Mouse (Mus musculus) G1E (cell line): ENCODE data around the gene H1f0. TPM values are rescaled to one million over a fixed set of nuclear protein-coding genes. Genes with fewer than 3 reads are reported as not detected.

Experiments
- ATAC-seq: 2 replicates; pipeline ENCODE4 v1.8.0; 2016; ENCODE audit warnings: mild to moderate bottlenecking; ENCODE audit not compliant: insufficient number of reproducible peaks, poor library complexity, low FRiP score, severe bottlenecking; ENCODE audit errors: extremely low read depth
- DNase-seq: peaks from one replicate; pipeline ENCODE4 v3.0.0; 2012; ENCODE audit warnings: low spot score
- H3K27me3 ChIP-seq: 2 replicates; pipeline ENCODE4 v1.6.1; 2012; ENCODE audit warnings: mild to moderate bottlenecking, low read length, inconsistent platforms; ENCODE audit not compliant: insufficient read depth
- H3K36me3 ChIP-seq: replicated peaks from 2 replicates; pipeline ENCODE3; 2012; ENCODE audit warnings: mild to moderate bottlenecking, inconsistent platforms
- H3K4me1 ChIP-seq: 2 replicates; pipeline ENCODE4 v1.6.1; 2012; ENCODE audit warnings: low read depth, low read length, inconsistent platforms, mixed read lengths; ENCODE audit not compliant: insufficient read depth
- H3K4me3 ChIP-seq: 2 replicates; pipeline ENCODE4 v1.5.1; 2012; ENCODE audit warnings: low read depth, mild to moderate bottlenecking, inconsistent platforms, low read length, moderate library complexity, mixed read lengths
- H3K9me3 ChIP-seq: replicated peaks from 2 replicates; pipeline ENCODE4 v1.6.1; 2012; ENCODE audit warnings: inconsistent platforms
- CTCF ChIP-seq: IDR thresholded peaks from 2 replicates; pipeline ENCODE4 v1.5.1; 2012; ENCODE audit warnings: low read depth, low read length, inconsistent platforms, mixed read lengths
- GATA1 ChIP-seq: IDR thresholded peaks from 2 replicates; pipeline ENCODE4 v1.6.1; 2012; ENCODE audit warnings: borderline replicate concordance, low read length, inconsistent platforms, mixed read lengths
- GATA2 ChIP-seq: IDR thresholded peaks from 2 replicates; pipeline ENCODE4 v1.6.1; 2012; ENCODE audit warnings: low read depth, low read length, inconsistent platforms, borderline replicate concordance
- POLR2AphosphoS5 ChIP-seq: IDR thresholded peaks from 2 replicates; pipeline ENCODE4 v1.6.1; 2012; ENCODE audit warnings: low read depth, low read length, inconsistent platforms; ENCODE audit not compliant: insufficient replicate concordance
- TAL1 ChIP-seq: conservative IDR thresholded peaks from 2 replicates; pipeline ENCODE4 v1.6.1; 2012; ENCODE audit warnings: low read depth, low read length, inconsistent platforms, mixed read lengths
- polyA plus RNA-seq: library from polyadenylated mRNA; stranded (reverse); fragments of >175 nt; gene quantifications from 2 replicates; pipeline ENCODE4 v1.2.3, GENCODE M21; 2012
- total RNA-seq, 2 experiments: library from RNA; stranded (forward) in 1 of 2; stranded (reverse) in 1 of 2; fragments of 200-1000 nt in 1 of 2; fragments of >200 nt in 1 of 2; fragmentation: Nextera tagmentation in 1 of 2; gene quantifications; 2 replicates each; pipeline ENCODE4 v1.2.3; 2014 to 2017

The H1f0 gene
- total and polyA plus RNA-seq, 3 experiments = 0.05 to 0.16 TPM; not detected in 1

- no peak for ATAC-seq
- peaks cover 96% of the 10 kb centered on the region for H3K36me3 ChIP-seq
- no peak overlapping the region for H3K4me3 ChIP-seq
Observed at GRCm38 (mm10) chr15:78992925-78993324, 35.3 kb upstream of the H1f0 start.

DNA sequence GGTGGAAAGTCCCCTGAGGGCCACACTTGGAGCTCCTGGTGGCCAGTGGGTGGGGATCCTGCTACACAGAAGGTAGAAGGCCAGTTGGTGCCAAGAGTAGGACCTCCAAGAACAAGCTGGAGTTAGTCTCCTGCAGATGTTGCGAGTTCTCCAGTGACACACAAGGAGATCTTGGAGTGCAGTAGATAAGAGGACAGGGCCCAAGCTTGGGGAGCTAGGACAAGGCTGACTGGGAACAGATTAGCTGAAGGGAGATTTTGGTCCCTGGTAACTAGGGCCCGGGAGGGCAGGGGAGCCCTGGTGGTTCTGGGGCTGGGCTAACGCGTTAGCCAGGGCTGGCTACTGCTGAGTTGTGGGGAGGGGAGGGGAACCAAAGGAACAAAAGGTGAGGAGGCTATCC, 32.3 kb upstream of the H1f0 start:
- TF ChIP-seq TAL1 (no peak), GATA2 (no peak), CTCF (no peak), POLR2AphosphoS5 (no peak), GATA1 (no peak)
- Histone ChIP-seq H3K4me3 (no peak overlapping the region), H3K9me3 (no peaks in the 10 kb centered on the region), H3K4me1 (no peaks in the 10 kb centered on the region; the same call in 1 of the 2 replicates), H3K36me3 (peaks cover 95% of the 10 kb centered on the region), H3K27me3 (no peaks in the 10 kb centered on the region)
- DNase-seq (no peak), ATAC-seq (no peak)

More at GRCm38 (mm10) chr15:78992925-78993324, 35.3 kb upstream of the H1f0 start:
- no peaks in the 10 kb centered on the region for H3K9me3 ChIP-seq
- H3K27me3 ChIP-seq = no peaks in the 10 kb centered on the region
- H3K4me1 ChIP-seq = peaks cover 3% of the 10 kb centered on the region; the same call in 1 of the 2 replicates
- no peak for TF ChIP-seq TAL1
- TF ChIP-seq POLR2AphosphoS5 = no peak
- TF ChIP-seq CTCF = no peak
- no peak for TF ChIP-seq GATA2
- no peak for TF ChIP-seq GATA1
- DNase-seq = no peak

- no peak overlapping the region for H3K4me3 ChIP-seq
- no peak for DNase-seq
- TF ChIP-seq TAL1 = no peak
- TF ChIP-seq GATA2 = no peak
- TF ChIP-seq CTCF = no peak
- H3K27me3 ChIP-seq = no peaks in the 10 kb centered on the region
- no peaks in the 10 kb centered on the region; the same call in 1 of the 2 replicates for H3K4me1 ChIP-seq
- ATAC-seq = no peak
- H3K9me3 ChIP-seq = no peaks in the 10 kb centered on the region
- H3K36me3 ChIP-seq = peaks cover 95% of the 10 kb centered on the region
Observed at GRCm38 (mm10) chr15:78996663-78997062, 31.6 kb upstream of the H1f0 start.

DNA sequence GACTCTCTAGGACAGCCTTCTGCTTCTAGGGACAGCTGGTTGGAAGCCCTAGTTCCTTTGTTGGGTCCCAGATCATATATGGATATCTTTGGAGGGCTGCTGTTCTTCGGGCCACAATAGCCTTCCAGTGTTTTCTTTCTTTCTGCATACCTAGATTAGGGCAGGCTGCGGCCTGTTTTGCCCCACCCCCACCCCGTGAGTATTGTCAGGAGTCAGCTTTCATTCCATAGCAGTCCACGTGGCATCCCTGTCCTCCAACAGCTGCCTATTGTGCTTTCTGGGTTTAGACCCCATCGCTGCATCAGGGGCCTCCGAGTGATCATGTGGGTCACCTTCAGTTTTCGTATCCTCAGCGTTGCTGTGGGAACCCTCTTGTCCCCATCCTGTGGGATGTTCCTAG, 29.9 kb upstream of the H1f0 start:
- Histone ChIP-seq H3K9me3 (no peaks in the 10 kb centered on the region), H3K27me3 (no peaks in the 10 kb centered on the region), H3K36me3 (peaks cover 95% of the 10 kb centered on the region), H3K4me1 (no peaks in the 10 kb centered on the region; the same call in 1 of the 2 replicates), H3K4me3 (no peak overlapping the region)
- TF ChIP-seq POLR2AphosphoS5 (no peak), TAL1 (no peak), CTCF (no peak), GATA1 (no peak), GATA2 (no peak)
- DNase-seq (no peak), ATAC-seq (no peak)

GRCm38 (mm10) chr15:78999586-78999985, 28.7 kb upstream of the H1f0 start:
- ATAC-seq (no peak), DNase-seq (no peak)
- H3K4me1 ChIP-seq = no peaks in the 10 kb centered on the region; the same call in 1 of the 2 replicates
- TF ChIP-seq CTCF (no peak), TAL1 (no peak), GATA2 (no peak), GATA1 (no peak)
- no peaks in the 10 kb centered on the region for H3K9me3 ChIP-seq
- no peaks in the 10 kb centered on the region for H3K27me3 ChIP-seq
- H3K36me3 ChIP-seq = peaks cover 95% of the 10 kb centered on the region
- H3K4me3 ChIP-seq = no peak overlapping the region

DNA sequence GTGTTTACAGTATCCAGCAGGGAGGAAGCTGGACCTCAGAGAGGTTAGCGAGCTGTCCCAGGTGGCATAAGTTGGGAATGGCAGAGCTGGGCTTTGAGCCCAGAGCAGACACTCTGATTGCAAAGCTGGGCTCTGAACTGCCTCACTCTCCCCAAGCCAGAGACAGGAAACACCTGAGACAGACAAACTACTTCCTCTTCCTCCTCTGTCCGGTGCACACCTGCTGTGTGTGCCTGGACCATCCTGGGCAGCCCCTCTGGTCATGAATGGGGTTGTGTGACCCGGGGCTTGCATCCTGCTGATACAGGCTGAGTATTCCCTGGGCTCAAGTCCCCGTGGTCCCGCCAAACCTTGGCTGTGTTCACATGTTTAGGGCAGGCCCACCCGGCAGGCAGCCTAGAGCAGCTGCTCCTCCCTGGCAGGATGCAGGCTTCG, 27.9 kb upstream of the H1f0 start:
- Histone ChIP-seq H3K27me3 (no peaks in the 10 kb centered on the region), H3K9me3 (no peaks in the 10 kb centered on the region), H3K4me3 (no peak overlapping the region), H3K36me3 (peaks cover 95% of the 10 kb centered on the region), H3K4me1 (no peaks in the 10 kb centered on the region; the same call in 1 of the 2 replicates)
- no peak for TF ChIP-seq TAL1
- TF ChIP-seq CTCF = no peak
- TF ChIP-seq POLR2AphosphoS5 = no peak
- TF ChIP-seq GATA1 = no peak
- no peak for TF ChIP-seq GATA2
- DNase-seq (no peak), ATAC-seq (no peak)

DNA sequence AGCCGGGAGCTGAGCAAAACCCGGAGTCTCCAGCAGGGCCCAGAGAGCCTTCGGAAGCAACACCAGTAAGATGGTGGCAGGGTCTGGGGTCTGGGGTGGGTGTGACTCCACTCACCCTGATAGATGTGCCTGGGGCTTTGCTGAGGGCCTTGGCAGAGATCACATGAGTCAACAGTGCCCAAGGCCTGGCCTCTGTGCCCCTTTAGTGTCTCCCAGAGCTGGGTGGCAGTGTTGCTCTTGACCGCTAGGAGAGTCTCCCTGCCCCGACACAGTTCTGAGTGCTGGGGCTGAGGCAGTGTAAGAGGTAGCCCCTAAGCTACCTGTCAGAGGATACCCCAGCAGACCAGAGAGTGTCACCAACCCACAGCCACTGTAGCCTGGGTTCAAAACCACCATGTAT, 26.7 kb upstream of the H1f0 start:
- H3K36me3 ChIP-seq = peaks cover 94% of the 10 kb centered on the region

More for the DNA sequence above, 26.7 kb upstream of the H1f0 start:
- no peak for ATAC-seq
- TF ChIP-seq POLR2AphosphoS5 = no peak
- TF ChIP-seq GATA1 = no peak
- no peak for TF ChIP-seq TAL1
- no peak for TF ChIP-seq GATA2
- no peak for TF ChIP-seq CTCF
- H3K4me3 ChIP-seq = no peak overlapping the region
- H3K9me3 ChIP-seq = no peaks in the 10 kb centered on the region
- no peaks in the 10 kb centered on the region for H3K27me3 ChIP-seq
- no peaks in the 10 kb centered on the region; the same call in 1 of the 2 replicates for H3K4me1 ChIP-seq
- no peak for DNase-seq
